Comparison of ENCODE assay signal across 13 mouse cellular contexts in the genomic region with DNA sequence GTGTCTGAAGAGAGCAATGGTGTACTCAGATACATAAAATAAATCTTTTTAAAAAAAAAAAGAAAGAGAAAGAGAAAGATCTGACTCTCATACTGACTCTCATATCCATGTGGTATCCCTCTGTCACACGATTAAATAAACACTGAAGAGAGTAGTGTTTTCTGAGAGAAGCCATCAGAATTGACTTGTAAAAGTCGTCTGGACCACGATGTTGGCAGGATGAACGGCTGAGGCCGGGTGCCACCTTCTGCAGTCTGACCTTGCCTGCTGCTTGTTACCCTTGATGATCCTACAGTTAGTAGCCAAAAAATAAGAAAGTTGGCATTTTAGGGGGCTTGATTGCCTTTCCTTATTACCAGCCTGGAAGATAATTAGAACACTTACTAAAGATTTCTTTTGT. TPM values are rescaled to one million over a fixed set of nuclear protein-coding genes. Genes with fewer than 3 reads are reported as not detected.
A peak's percentile ranks its signal among the peaks of the same experiment; 100 is the strongest.
DNase-seq lines count a peak whose midpoint lies in the region; ATAC-seq and TF ChIP-seq lines count a peak whose summit lies in the region.
"Had no signal": no experiment of that assay in that cellular context is flagged by ENCODE, and none has a peak within 500 bp of the region (broad histone marks: within the 10 kb centered on the region; RNA-seq: fewer than 3 reads in every experiment).

No protein-coding gene starts in this region.

- peak overlapping the region; percentile 1; the same call in 1 of the 2 replicates for H3K4me2 ChIP-seq in heart, embryonic 14.5 days (ENCODE audit: low read length)
- H3K4me2 ChIP-seq in neural tube, embryonic 12.5 days (replicated peaks): 0 out of 2 replicates have a peak overlapping the region, but pooled peaks have one; percentile 32

- intact Hi-C loops in left cerebral cortex, adult 2 months (cut with DNase I): no loop called here
- intact Hi-C loops in left cerebral cortex, postnatal 25 days (cut with DNase I): no loop called here

- no peak overlapping the region for H3K9ac ChIP-seq in heart, embryonic 14.5 days (ENCODE audit: low read length)
- H3K9ac ChIP-seq in neural tube, embryonic 12.5 days: no peak overlapping the region

- H3K27ac ChIP-seq in heart, embryonic 14.5 days (replicated peaks in 1 of 2; ENCODE audit: control insufficient read depth in 1 of 2, insufficient read depth in 1 of 2, low read depth in 2 of 2, low read length in 2 of 2): no peak overlapping the region; a peak in 1 of 4 replicates
- H3K27ac ChIP-seq in left cerebral cortex, adult 2 months: peak overlapping the region; percentile 72; the same call in 1 of the 2 replicates
- no peak overlapping the region for H3K27ac ChIP-seq in neural tube, embryonic 12.5 days

- TF ChIP-seq CTCF in left cerebral cortex, adult 2 months (IDR thresholded peaks at IDR 0.05): no peak

- H3K9me3 ChIP-seq in heart, embryonic 14.5 days (ENCODE audit: control insufficient read depth, low read length): no peaks in the 10 kb centered on the region
- H3K9me3 ChIP-seq in neural tube, embryonic 12.5 days: no peaks in the 10 kb centered on the region

- H3K36me3 ChIP-seq in heart, embryonic 14.5 days (ENCODE audit: control insufficient read depth, insufficient read depth, low read length): peaks cover 16% of the 10 kb centered on the region
- peaks cover 26% of the 10 kb centered on the region; the same call in 1 of the 2 replicates for H3K36me3 ChIP-seq in neural tube, embryonic 12.5 days

- H3K4me1 ChIP-seq in heart, embryonic 14.5 days (ENCODE audit: control insufficient read depth in 2 of 2, insufficient read depth in 2 of 2, low read length in 2 of 2): peaks cover 50 to 90% of the 10 kb centered on the region in 2 experiments
- H3K4me1 ChIP-seq in neural tube, embryonic 12.5 days: peaks cover 86% of the 10 kb centered on the region

- ATAC-seq in heart, embryonic 14.5 days (ENCODE audit: insufficient number of reproducible peaks, insufficient read depth, low FRiP score, low read depth): no peak
- no peak for ATAC-seq in neural tube, embryonic 12.5 days (ENCODE audit: low FRiP score, low read depth)

- 40% methylated on average over 5 of the region's 5 CpGs for WGBS in heart, embryonic 14.5 days
- WGBS in neural tube, embryonic 12.5 days: 72% methylated on average over 5 of the region's 5 CpGs

- H3K4me3 ChIP-seq in heart, embryonic 14.5 days (ENCODE audit: control insufficient read depth in 1 of 2, insufficient read depth in 1 of 2, low read depth in 1 of 2, low read length in 2 of 2): no peak overlapping the region
- H3K4me3 ChIP-seq in left cerebral cortex, adult 2 months: no peak overlapping the region
- H3K4me3 ChIP-seq in neural tube, embryonic 12.5 days: no peak overlapping the region

- no peaks in the 10 kb centered on the region for H3K27me3 ChIP-seq in heart, embryonic 14.5 days (ENCODE audit: control insufficient read depth, insufficient read depth, low read length)
- H3K27me3 ChIP-seq in neural tube, embryonic 12.5 days (replicated peaks): no peaks in the 10 kb centered on the region

- DNase-seq in heart, adult 18-20 months: no peak
- no peak for DNase-seq in left cerebral cortex, adult 2 months (ENCODE audit: extremely low spot score in 1 of 2, low spot score in 2 of 2)
- no peak for DNase-seq in left cerebral cortex, postnatal 25 days (ENCODE audit: low spot score in 2 of 2)
- no peak for DNase-seq in neural tube, embryonic 10.5 days (ENCODE audit: extremely low spot score, low spot score)
- DNase-seq in c-Kit-positive CD71-positive TER-119-positive erythroid progenitor cells, embryonic 14.5 days (ENCODE audit: low spot score): no peak
- DNase-seq: cerebellum, adult 18-20 months; embryo, embryonic 11 days; liver; right cerebral cortex, postnatal 4 days; thymus, adult 2 months had no signal

RNA-seq across cellular contexts. Expression of a gene that starts 22.4 kb away (rescaled TPM):
- polyA plus RNA-seq in heart, embryonic 14.5 days (2014; fragmentation: Nextera tagmentation; extraction: Ambion mirVana): 0.12 and 0.13 TPM in 2 replicates
- under 1 TPM; 0.13 to 0.32 TPM for total RNA-seq in heart, adult 18-20 months (2021)
- under 1 TPM; 0.27 to 0.54 TPM for total RNA-seq in left cerebral cortex, adult 2 months (2021)
- total RNA-seq in left cerebral cortex, postnatal 25 days (2021): under 1 TPM; 0.25 to 0.32 TPM
- polyA plus RNA-seq in neural tube, embryonic 12.5 days (2016; fragmentation: Nextera tagmentation; extraction: Ambion mirVana): 0.46 and 0.54 TPM in 2 replicates
- total RNA-seq: granulocyte monocyte progenitor cell, adult 5-6 weeks had no signal
